Mouse (Mus musculus): ENCODE results near the gene Creb3. TPM values are rescaled to one million over a fixed set of nuclear protein-coding genes. Genes with fewer than 3 reads are reported as not detected.
A peak's percentile ranks its signal among the peaks of the same experiment; 100 is the strongest.

Creb3 gene
- polyA plus RNA-seq, 1 experiment = 58.2 TPM

DNA sequence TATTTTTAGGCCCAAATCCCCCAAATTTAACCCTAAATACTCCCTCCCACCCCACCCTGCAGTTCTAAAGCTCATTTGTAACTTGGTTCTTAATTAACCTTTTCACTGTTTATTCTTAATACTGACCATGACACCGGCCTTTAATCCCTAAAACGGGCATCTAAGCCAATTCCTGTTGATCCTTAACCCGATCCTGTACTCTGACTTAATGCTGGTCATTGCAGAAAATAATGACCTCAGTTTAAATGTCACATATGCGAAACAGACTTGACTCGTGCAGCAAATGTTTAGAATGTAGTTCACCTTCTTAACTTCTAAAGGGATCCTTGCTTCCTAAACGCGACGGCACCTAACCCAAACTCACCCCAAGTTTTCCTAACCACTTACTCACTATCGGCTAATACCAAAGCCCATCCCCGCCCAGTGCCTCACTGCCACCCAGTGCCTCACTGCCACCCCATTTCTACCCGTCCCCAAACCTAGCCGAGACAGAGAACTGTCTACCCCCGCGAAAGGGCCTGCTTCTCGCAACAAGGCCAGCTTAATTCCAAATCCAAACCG, 616 bp upstream of the Creb3 start:
- H3K27me3 ChIP-seq (replicated peaks; ENCODE audit: control insufficient read depth, insufficient read depth, low read length) = no peaks in the 10 kb centered on the region
- peak overlapping the region; percentile 90 for H3K4me3 ChIP-seq (ENCODE audit: insufficient read depth, low read depth, low read length)
- under 1% methylated on average over 16 of the region's 16 CpGs for WGBS
- H3K36me3 ChIP-seq (ENCODE audit: control insufficient read depth, insufficient read depth, low read length) = no peaks in the 10 kb centered on the region
- peak; percentile 79 for DNase-seq
- peaks cover 36% of the 10 kb centered on the region for H3K4me1 ChIP-seq (ENCODE audit: control insufficient read depth, insufficient read depth, low read length)
- peak overlapping the region; percentile 97 for H3K27ac ChIP-seq (ENCODE audit: insufficient read depth, low read depth, low read length)
- TF ChIP-seq CTCF (conservative IDR thresholded peaks at IDR 0.05; ENCODE audit: insufficient read depth, insufficient read length, low read depth, low read length) (no peak), POLR2A (IDR thresholded peaks at IDR 0.05; ENCODE audit: low read depth, low read length) (no peak)

DNA sequence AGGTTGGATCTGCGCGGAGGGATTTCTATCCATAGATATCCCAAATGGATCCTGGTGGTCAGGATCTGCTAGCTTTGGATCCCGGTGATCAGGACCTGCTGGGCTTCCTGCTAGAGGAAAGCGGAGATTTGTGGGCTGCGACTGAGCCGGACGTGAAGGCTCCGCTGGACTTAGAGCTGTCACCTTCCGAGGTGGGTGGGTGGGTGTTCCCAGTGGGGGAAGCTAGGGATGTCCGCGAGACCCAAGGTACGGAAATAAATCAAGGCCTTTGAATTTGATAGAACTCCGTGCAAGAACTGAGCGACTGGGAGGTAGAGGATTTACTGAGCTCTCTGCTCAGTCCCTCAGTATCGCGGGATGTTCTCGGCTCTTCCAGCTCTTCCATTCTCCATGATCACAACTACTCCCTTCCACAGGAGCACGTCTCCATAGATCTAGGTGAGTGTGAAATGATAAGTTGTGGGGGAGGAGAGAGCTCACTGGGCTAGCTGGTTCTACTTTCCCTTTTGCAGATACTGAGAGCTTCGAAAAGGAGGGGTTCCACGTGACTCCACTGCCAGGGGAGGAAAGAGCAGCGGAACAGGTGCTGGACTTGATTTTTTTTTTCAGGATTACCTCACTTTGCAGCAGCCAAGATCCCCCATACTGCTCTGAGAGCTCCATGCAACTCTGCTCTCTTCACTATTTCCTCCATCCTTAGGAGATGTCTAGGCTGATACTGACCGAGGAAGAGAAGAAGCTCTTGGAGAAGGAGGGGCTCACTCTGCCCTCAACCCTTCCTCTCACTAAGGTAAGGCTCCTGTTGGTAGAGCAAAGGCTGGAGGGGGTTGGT, 853 bp downstream of the Creb3 start:
- Histone ChIP-seq H3K36me3 (ENCODE audit: control insufficient read depth, insufficient read depth, low read length) (peaks cover 2% of the 10 kb centered on the region; the same call in 1 of the 2 replicates), H3K4me1 (ENCODE audit: control insufficient read depth, insufficient read depth, low read length) (peaks cover 26% of the 10 kb centered on the region), H3K27me3 (replicated peaks; ENCODE audit: control insufficient read depth, insufficient read depth, low read length) (no peaks in the 10 kb centered on the region), H3K4me3 (ENCODE audit: insufficient read depth, low read depth, low read length) (peak overlapping the region; percentile 90), H3K27ac (ENCODE audit: insufficient read depth, low read depth, low read length) (peak overlapping the region; percentile 61)
- under 1% methylated on average over 22 of the region's 22 CpGs for WGBS
- no peak for DNase-seq
- TF ChIP-seq CTCF (conservative IDR thresholded peaks at IDR 0.05; ENCODE audit: insufficient read depth, insufficient read length, low read depth, low read length) = no peak
- no peak for TF ChIP-seq POLR2A (IDR thresholded peaks at IDR 0.05; ENCODE audit: low read depth, low read length)

DNA sequence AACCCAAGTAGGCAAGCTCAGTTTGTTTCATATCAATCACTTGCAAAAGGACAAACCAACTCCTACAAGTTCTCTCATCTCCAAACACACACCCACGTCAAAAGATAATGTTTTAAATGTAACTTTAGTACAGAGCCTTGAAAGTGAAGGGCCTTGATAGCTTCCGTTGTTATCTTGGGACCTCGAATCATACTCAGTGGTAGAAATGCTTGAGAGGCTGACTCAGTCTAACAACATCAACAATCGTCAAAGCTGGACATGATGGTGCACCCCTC, 1.4 kb downstream of the Creb3 start:
- TF ChIP-seq CTCF (conservative IDR thresholded peaks at IDR 0.05; ENCODE audit: insufficient read depth, insufficient read length, low read depth, low read length) = no peak
- TF ChIP-seq POLR2A (IDR thresholded peaks at IDR 0.05; ENCODE audit: low read depth, low read length) = no peak
- 46% methylated on average over 4 of the region's 4 CpGs for WGBS
- Histone ChIP-seq H3K4me3 (ENCODE audit: insufficient read depth, low read depth, low read length) (no peak overlapping the region), H3K27ac (ENCODE audit: insufficient read depth, low read depth, low read length) (no peak overlapping the region), H3K36me3 (ENCODE audit: control insufficient read depth, insufficient read depth, low read length) (peaks cover 2% of the 10 kb centered on the region; the same call in 1 of the 2 replicates), H3K4me1 (ENCODE audit: control insufficient read depth, insufficient read depth, low read length) (peaks cover 20% of the 10 kb centered on the region), H3K27me3 (replicated peaks; ENCODE audit: control insufficient read depth, insufficient read depth, low read length) (no peaks in the 10 kb centered on the region)
- DNase-seq = no peak

DNA sequence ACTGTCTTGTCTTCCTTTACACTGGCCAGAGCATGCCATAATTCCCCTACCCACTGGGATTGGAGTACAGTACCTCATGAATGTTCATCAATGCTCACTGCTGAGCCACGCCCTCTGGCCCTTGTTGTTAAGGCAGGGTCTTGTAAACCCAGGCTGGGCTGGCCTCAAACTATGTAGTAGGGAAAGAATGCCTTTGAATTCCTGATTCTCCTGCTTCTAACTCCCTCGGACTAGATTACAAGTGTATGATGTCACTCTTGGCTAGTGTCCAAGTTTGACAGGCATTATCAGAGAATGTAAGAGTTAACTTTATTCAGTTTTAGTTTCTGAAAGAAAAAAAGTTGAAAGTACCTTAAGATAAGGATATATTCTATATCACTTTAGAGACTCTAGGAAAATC, 2.1 kb downstream of the Creb3 start:
- Histone ChIP-seq H3K27me3 (replicated peaks; ENCODE audit: control insufficient read depth, insufficient read depth, low read length) (no peaks in the 10 kb centered on the region), H3K4me1 (ENCODE audit: control insufficient read depth, insufficient read depth, low read length) (peaks cover 15% of the 10 kb centered on the region), H3K36me3 (ENCODE audit: control insufficient read depth, insufficient read depth, low read length) (peaks cover 3% of the 10 kb centered on the region), H3K4me3 (ENCODE audit: insufficient read depth, low read depth, low read length) (no peak overlapping the region), H3K27ac (ENCODE audit: insufficient read depth, low read depth, low read length) (no peak overlapping the region)
- TF ChIP-seq CTCF (conservative IDR thresholded peaks at IDR 0.05; ENCODE audit: insufficient read depth, insufficient read length, low read depth, low read length) = no peak
- TF ChIP-seq POLR2A (IDR thresholded peaks at IDR 0.05; ENCODE audit: low read depth, low read length) = no peak
- WGBS = 40% methylated on average over 2 of the region's 2 CpGs
- no peak for DNase-seq

DNA sequence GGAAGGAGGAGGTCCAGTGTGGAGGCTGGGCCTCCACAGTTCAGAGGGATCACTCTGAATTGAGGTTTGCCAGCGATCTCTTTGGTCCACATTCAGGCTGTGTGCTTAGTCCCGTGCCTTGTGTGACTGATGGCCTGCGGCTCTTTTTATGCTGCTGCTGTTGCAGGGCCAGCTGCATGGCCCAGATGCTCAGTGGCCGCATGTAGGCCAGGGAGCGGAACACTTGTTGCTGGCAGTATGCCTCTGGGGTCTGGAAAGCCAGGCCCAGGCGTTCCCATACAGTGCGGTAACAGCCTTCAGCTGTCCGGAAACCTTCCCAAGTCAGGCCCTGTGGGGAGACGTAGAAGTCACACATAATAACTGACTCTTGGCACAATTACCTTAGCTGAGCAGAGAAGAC, 5.0 kb downstream of the Creb3 start:
- Histone ChIP-seq H3K36me3 (ENCODE audit: control insufficient read depth, insufficient read depth, low read length) (peaks cover 3% of the 10 kb centered on the region), H3K27me3 (replicated peaks; ENCODE audit: control insufficient read depth, insufficient read depth, low read length) (no peaks in the 10 kb centered on the region), H3K27ac (ENCODE audit: insufficient read depth, low read depth, low read length) (no peak overlapping the region), H3K4me3 (ENCODE audit: insufficient read depth, low read depth, low read length) (no peak overlapping the region), H3K4me1 (ENCODE audit: control insufficient read depth, insufficient read depth, low read length) (peaks cover 5% of the 10 kb centered on the region; the same call in 1 of the 2 replicates)
- TF ChIP-seq CTCF (conservative IDR thresholded peaks at IDR 0.05; ENCODE audit: insufficient read depth, insufficient read length, low read depth, low read length) (no peak), POLR2A (IDR thresholded peaks at IDR 0.05; ENCODE audit: low read depth, low read length) (no peak)
- no peak for DNase-seq
- 90% methylated on average over 9 of the region's 9 CpGs for WGBS

DNA sequence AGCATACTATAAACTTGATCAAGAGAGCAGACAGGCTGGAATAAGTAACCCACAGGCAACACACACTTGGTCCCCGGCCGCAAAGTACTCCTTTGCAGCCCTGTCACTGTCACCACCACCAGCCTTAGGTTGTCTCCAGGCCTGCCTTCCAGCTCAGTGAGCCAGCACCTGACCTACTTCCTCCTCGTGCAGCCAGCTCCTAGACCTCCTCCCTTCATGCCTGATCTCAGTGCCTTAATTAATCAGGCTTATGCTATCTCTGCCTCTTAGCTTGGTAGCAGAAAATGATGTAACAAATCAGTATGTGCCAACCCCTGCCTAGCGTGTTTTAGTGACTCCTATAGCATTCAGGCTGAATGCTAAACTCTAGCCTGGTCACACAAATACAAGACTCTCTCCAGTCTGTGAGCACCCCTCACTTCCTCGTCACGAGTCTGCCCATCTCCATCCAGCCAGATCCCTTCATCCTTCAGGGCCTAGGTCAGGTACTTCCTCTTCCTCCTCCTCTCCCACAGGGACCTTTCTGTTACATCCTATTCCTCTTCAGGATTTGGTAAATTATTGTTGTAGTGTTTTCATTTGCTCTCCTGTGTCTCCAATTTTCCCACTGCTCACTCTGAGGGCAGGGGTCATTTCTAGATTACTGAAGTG, 9.4 kb downstream of the Creb3 start:
- peaks cover 2% of the 10 kb centered on the region; the same call in 1 of the 2 replicates for H3K4me1 ChIP-seq (ENCODE audit: control insufficient read depth, insufficient read depth, low read length)
- 71% methylated on average over 6 of the region's 6 CpGs for WGBS
- TF ChIP-seq POLR2A (IDR thresholded peaks at IDR 0.05; ENCODE audit: low read depth, low read length) = no peak
- TF ChIP-seq CTCF (conservative IDR thresholded peaks at IDR 0.05; ENCODE audit: insufficient read depth, insufficient read length, low read depth, low read length) = no peak
- H3K36me3 ChIP-seq (ENCODE audit: control insufficient read depth, insufficient read depth, low read length) = peaks cover 3% of the 10 kb centered on the region
- no peak overlapping the region for H3K27ac ChIP-seq (ENCODE audit: insufficient read depth, low read depth, low read length)
- no peak for DNase-seq
- no peaks in the 10 kb centered on the region for H3K27me3 ChIP-seq (replicated peaks; ENCODE audit: control insufficient read depth, insufficient read depth, low read length)
- no peak overlapping the region for H3K4me3 ChIP-seq (ENCODE audit: insufficient read depth, low read depth, low read length)

DNA sequence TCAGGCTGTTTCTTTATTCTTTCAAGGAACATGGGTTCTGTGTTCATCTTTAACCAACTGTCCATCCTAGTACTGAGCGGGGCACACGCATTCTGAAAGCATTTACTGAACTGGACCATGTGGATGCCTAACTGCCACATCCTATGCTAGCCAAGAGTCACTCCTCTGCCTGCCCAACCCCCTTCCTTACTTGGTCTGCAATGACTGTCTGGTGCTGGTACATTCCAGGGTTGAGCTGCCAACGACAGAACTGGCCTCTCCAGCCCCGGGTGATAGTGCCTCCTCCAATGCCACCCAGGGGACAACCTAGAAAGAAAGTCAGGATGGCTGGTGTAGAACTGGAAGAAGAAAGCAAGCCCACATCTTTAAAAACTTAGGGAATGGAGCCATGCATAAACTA, 11.4 kb downstream of the Creb3 start:
- 80% methylated on average over 4 of the region's 4 CpGs for WGBS
- Histone ChIP-seq H3K4me3 (ENCODE audit: insufficient read depth, low read depth, low read length) (no peak overlapping the region), H3K27me3 (replicated peaks; ENCODE audit: control insufficient read depth, insufficient read depth, low read length) (no peaks in the 10 kb centered on the region), H3K36me3 (ENCODE audit: control insufficient read depth, insufficient read depth, low read length) (peaks cover 1% of the 10 kb centered on the region), H3K4me1 (ENCODE audit: control insufficient read depth, insufficient read depth, low read length) (peaks cover 2% of the 10 kb centered on the region; the same call in 1 of the 2 replicates), H3K27ac (ENCODE audit: insufficient read depth, low read depth, low read length) (no peak overlapping the region)
- DNase-seq = no peak
- TF ChIP-seq POLR2A (IDR thresholded peaks at IDR 0.05; ENCODE audit: low read depth, low read length) = no peak
- no peak for TF ChIP-seq CTCF (conservative IDR thresholded peaks at IDR 0.05; ENCODE audit: insufficient read depth, insufficient read length, low read depth, low read length)
